Mouse (Mus musculus): ENCODE data around the gene Srsf6. TPM values are rescaled to one million over a fixed set of nuclear protein-coding genes. Genes with fewer than 3 reads are reported as not detected.

The Srsf6 gene
- total and polyA plus RNA-seq, 2 experiments, result 37.1 to 81.2 TPM

GRCm38 (mm10) chr2:162950776-162951175 lies 19.4 kb downstream of the Srsf6 start:
- no peak overlapping the region for H3K27ac ChIP-seq (replicated peaks; ENCODE audit: insufficient read depth, low read depth, low read length)
- 96% methylated on average over 2 of the region's 2 CpGs for WGBS

GRCm38 (mm10) chr2:162956843-162957242 lies 25.5 kb downstream of the Srsf6 start:
- Histone ChIP-seq H3K4me1 (ENCODE audit: control insufficient read depth, insufficient read depth, low read length) (no peaks in the 10 kb centered on the region), H3K27me3 (ENCODE audit: control insufficient read depth, insufficient read depth, low read length) (no peaks in the 10 kb centered on the region), H3K79me2 (ENCODE audit: control insufficient read depth, insufficient read depth, low read length) (no peaks in the 10 kb centered on the region), H3K9ac (ENCODE audit: low read depth, low read length) (no peak overlapping the region), H3K27ac (replicated peaks; ENCODE audit: insufficient read depth, low read depth, low read length) (no peak overlapping the region), H3K4me3 (ENCODE audit: insufficient read depth, low read depth, low read length) (no peak overlapping the region), H3K36me3 (ENCODE audit: control insufficient read depth, insufficient read depth, low read length) (no peaks in the 10 kb centered on the region)
- peak; percentile 24 for DNase-seq (ENCODE audit: extremely low read depth, low read depth, low spot score)
- peak; percentile 23; the same call in 1 of the 2 replicates for TF ChIP-seq CTCF (IDR thresholded peaks at IDR 0.05; ENCODE audit: low read depth, low read length)
- TF ChIP-seq POLR2A (IDR thresholded peaks at IDR 0.05; ENCODE audit: extremely low read depth, insufficient read depth, low read length), result no peak
- WGBS, result 97% methylated on average over 2 of the region's 2 CpGs

More at GRCm38 (mm10) chr2:162950776-162951175, 19.4 kb downstream of the Srsf6 start:
- no peak for TF ChIP-seq POLR2A (IDR thresholded peaks at IDR 0.05; ENCODE audit: extremely low read depth, insufficient read depth, low read length)
- TF ChIP-seq CTCF (IDR thresholded peaks at IDR 0.05; ENCODE audit: low read depth, low read length), result no peak
- no peaks in the 10 kb centered on the region for H3K27me3 ChIP-seq (ENCODE audit: control insufficient read depth, insufficient read depth, low read length)
- H3K4me3 ChIP-seq (ENCODE audit: insufficient read depth, low read depth, low read length), result no peak overlapping the region
- no peak overlapping the region for H3K9ac ChIP-seq (ENCODE audit: low read depth, low read length)
- H3K79me2 ChIP-seq (ENCODE audit: control insufficient read depth, insufficient read depth, low read length), result no peaks in the 10 kb centered on the region
- no peak for DNase-seq (ENCODE audit: extremely low read depth, low read depth, low spot score)
- H3K4me1 ChIP-seq (ENCODE audit: control insufficient read depth, insufficient read depth, low read length), result no peaks in the 10 kb centered on the region
- H3K36me3 ChIP-seq (ENCODE audit: control insufficient read depth, insufficient read depth, low read length), result no peaks in the 10 kb centered on the region

DNA sequence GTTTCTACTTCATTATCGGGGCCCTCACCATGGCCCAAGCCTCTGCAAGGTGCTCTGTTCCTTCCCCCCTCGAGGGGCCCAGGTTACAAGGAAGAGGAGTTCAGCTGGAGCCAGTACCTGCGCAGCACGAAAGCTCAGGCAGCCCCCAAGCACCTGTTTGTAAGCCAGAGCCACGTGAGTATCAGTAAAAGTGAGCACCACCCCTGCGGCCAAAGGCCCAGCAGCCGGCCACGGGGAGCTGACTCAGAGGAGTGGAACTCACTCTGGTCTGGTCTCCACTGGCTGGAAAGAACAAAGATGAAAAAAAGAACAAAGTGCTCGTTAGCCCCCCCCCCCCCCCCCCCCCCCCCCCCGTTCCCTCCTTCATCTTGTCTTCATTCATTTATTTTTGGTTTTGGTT lies 30.0 kb downstream of the Srsf6 start:
- H3K4me3 ChIP-seq (ENCODE audit: insufficient read depth, low read depth, low read length), result no peak overlapping the region
- TF ChIP-seq CTCF (IDR thresholded peaks at IDR 0.05; ENCODE audit: low read depth, low read length), result no peak
- TF ChIP-seq POLR2A (IDR thresholded peaks at IDR 0.05; ENCODE audit: extremely low read depth, insufficient read depth, low read length), result no peak
- H3K79me2 ChIP-seq (ENCODE audit: control insufficient read depth, insufficient read depth, low read length), result no peaks in the 10 kb centered on the region
- no peak overlapping the region for H3K9ac ChIP-seq (ENCODE audit: low read depth, low read length)
- no peak overlapping the region for H3K27ac ChIP-seq (replicated peaks; ENCODE audit: insufficient read depth, low read depth, low read length)
- WGBS, result 85% methylated on average over 8 of the region's 10 CpGs
- H3K27me3 ChIP-seq (ENCODE audit: control insufficient read depth, insufficient read depth, low read length), result no peaks in the 10 kb centered on the region
- DNase-seq (ENCODE audit: extremely low read depth, low read depth, low spot score), result no peak
- H3K4me1 ChIP-seq (ENCODE audit: control insufficient read depth, insufficient read depth, low read length), result no peaks in the 10 kb centered on the region
- H3K36me3 ChIP-seq (ENCODE audit: control insufficient read depth, insufficient read depth, low read length), result no peaks in the 10 kb centered on the region

DNA sequence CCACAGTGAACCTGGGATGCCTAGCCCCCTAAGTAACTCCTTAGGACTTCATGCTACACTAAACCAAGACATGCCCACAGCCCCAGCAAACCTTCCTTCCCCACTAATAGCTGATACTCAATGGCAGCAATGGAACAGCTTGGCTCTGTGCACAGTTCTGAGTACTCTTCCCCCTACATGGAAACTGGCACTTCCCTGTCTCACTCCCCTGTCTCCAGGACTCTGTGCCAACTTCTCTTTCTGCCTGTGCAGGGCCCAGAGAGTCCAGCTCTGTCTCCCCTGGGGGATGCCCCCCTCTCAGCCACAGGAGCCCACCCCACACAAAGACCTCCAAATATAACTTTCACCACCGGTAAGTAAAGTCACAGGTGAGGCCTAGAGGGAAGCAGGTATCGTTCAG lies 35.4 kb downstream of the Srsf6 start:
- Histone ChIP-seq H3K9ac (ENCODE audit: low read depth, low read length) (no peak overlapping the region), H3K79me2 (ENCODE audit: control insufficient read depth, insufficient read depth, low read length) (no peaks in the 10 kb centered on the region), H3K4me3 (ENCODE audit: insufficient read depth, low read depth, low read length) (no peak overlapping the region), H3K27ac (replicated peaks; ENCODE audit: insufficient read depth, low read depth, low read length) (no peak overlapping the region), H3K27me3 (ENCODE audit: control insufficient read depth, insufficient read depth, low read length) (no peaks in the 10 kb centered on the region), H3K36me3 (ENCODE audit: control insufficient read depth, insufficient read depth, low read length) (no peaks in the 10 kb centered on the region), H3K4me1 (ENCODE audit: control insufficient read depth, insufficient read depth, low read length) (no peaks in the 10 kb centered on the region)
- 90% methylated on average over 2 of the region's 2 CpGs for WGBS
- no peak for DNase-seq (ENCODE audit: extremely low read depth, low read depth, low spot score)
- TF ChIP-seq POLR2A (IDR thresholded peaks at IDR 0.05; ENCODE audit: extremely low read depth, insufficient read depth, low read length) (no peak), CTCF (IDR thresholded peaks at IDR 0.05; ENCODE audit: low read depth, low read length) (no peak)

- peaks cover 3% of the 10 kb centered on the region; the same call in 1 of the 2 replicates for H3K4me1 ChIP-seq (ENCODE audit: control insufficient read depth, insufficient read depth, low read length)
- DNase-seq (ENCODE audit: extremely low read depth, low read depth, low spot score), result peak; percentile 24
- H3K4me3 ChIP-seq (ENCODE audit: insufficient read depth, low read depth, low read length), result no peak overlapping the region
- no peaks in the 10 kb centered on the region for H3K79me2 ChIP-seq (ENCODE audit: control insufficient read depth, insufficient read depth, low read length)
- 7% methylated on average over 5 of the region's 5 CpGs for WGBS
- H3K9ac ChIP-seq (ENCODE audit: low read depth, low read length), result no peak overlapping the region
- H3K27me3 ChIP-seq (ENCODE audit: control insufficient read depth, insufficient read depth, low read length), result no peaks in the 10 kb centered on the region
- TF ChIP-seq POLR2A (IDR thresholded peaks at IDR 0.05; ENCODE audit: extremely low read depth, insufficient read depth, low read length) (no peak), CTCF (IDR thresholded peaks at IDR 0.05; ENCODE audit: low read depth, low read length) (peak; percentile 90)
- no peak overlapping the region for H3K27ac ChIP-seq (replicated peaks; ENCODE audit: insufficient read depth, low read depth, low read length)
- no peaks in the 10 kb centered on the region for H3K36me3 ChIP-seq (ENCODE audit: control insufficient read depth, insufficient read depth, low read length)
Observed at GRCm38 (mm10) chr2:162968357-162968756, 37.0 kb downstream of the Srsf6 start.

- 83% methylated on average over 3 of the region's 3 CpGs for WGBS
- TF ChIP-seq CTCF (IDR thresholded peaks at IDR 0.05; ENCODE audit: low read depth, low read length) (no peak), POLR2A (IDR thresholded peaks at IDR 0.05; ENCODE audit: extremely low read depth, insufficient read depth, low read length) (no peak)
- Histone ChIP-seq H3K4me3 (ENCODE audit: insufficient read depth, low read depth, low read length) (no peak overlapping the region), H3K79me2 (ENCODE audit: control insufficient read depth, insufficient read depth, low read length) (no peaks in the 10 kb centered on the region), H3K9ac (ENCODE audit: low read depth, low read length) (no peak overlapping the region), H3K4me1 (ENCODE audit: control insufficient read depth, insufficient read depth, low read length) (peaks cover 8% of the 10 kb centered on the region; the same call in 1 of the 2 replicates), H3K36me3 (ENCODE audit: control insufficient read depth, insufficient read depth, low read length) (no peaks in the 10 kb centered on the region), H3K27me3 (ENCODE audit: control insufficient read depth, insufficient read depth, low read length) (no peaks in the 10 kb centered on the region), H3K27ac (replicated peaks; ENCODE audit: insufficient read depth, low read depth, low read length) (no peak overlapping the region)
- DNase-seq (ENCODE audit: extremely low read depth, low read depth, low spot score), result no peak
Observed at GRCm38 (mm10) chr2:162969101-162969500, 37.8 kb downstream of the Srsf6 start.
